Mouse (Mus musculus): ENCODE results near the gene Gm21973. TPM values are rescaled to one million over a fixed set of nuclear protein-coding genes. Genes with fewer than 3 reads are reported as not detected.

Gene Gm21973
- polyA plus RNA-seq, 1 experiment from 2014 or later, result not detected

DNA sequence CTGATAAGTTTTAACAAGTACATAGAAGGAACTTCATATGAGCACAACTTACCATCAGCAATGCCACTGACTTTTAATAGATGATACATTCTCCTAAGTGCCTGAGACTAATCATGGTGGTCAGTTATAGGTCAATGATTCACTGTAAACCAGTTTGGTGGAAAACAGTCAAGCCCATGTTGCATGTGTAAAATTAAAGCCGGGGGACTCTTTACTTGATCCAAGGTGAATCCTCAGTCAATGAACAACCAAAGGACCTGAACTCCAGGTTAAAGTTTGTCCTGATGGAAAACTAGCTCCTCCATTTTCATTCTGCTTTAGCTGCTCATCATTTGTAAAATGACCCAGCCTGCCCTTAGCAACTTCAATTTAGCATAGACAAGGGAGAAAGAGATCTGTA is 7.4 kb downstream of the Gm21973 start:
- 96% methylated on average over 1 of the region's 1 CpGs for WGBS
- no peak overlapping the region for H3K4me3 ChIP-seq

DNA sequence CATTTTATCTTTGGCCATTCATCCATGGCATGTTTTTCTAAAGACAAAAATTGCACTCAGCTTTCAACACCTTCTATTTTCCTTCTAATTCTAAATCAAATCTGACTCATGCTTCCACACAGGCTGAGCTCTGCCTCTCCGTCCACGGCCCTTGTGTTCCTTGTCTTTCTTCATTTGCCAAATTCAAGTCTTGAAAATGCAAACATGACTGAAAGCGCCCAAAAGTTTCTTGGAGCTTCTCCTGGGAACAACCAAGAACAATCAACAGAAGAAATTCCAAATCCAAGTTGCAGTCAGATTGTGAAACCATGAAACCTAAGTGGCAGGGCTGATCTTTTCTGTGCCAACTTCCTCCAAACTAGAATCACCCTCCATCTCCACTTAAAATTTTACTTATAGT is 13.4 kb downstream of the Gm21973 start:
- no peaks in the 10 kb centered on the region for H3K36me3 ChIP-seq
- H3K4me1 ChIP-seq, result no peaks in the 10 kb centered on the region
- H3K9me3 ChIP-seq, result no peaks in the 10 kb centered on the region
- WGBS, result 66% methylated on average over 3 of the region's 3 CpGs
- H3K27ac ChIP-seq, result no peak overlapping the region
- no peak for ATAC-seq (ENCODE audit: borderline replicate concordance, extremely low read depth, low FRiP score, low TSS enrichment)
- no peak overlapping the region for H3K4me3 ChIP-seq
- no peak overlapping the region for H3K9ac ChIP-seq
- no peaks in the 10 kb centered on the region for H3K27me3 ChIP-seq
- no peak overlapping the region for H3K4me2 ChIP-seq

More for the DNA sequence above, 7.4 kb downstream of the Gm21973 start:
- Histone ChIP-seq H3K27ac (no peak overlapping the region), H3K9me3 (no peaks in the 10 kb centered on the region), H3K4me2 (no peak overlapping the region), H3K36me3 (no peaks in the 10 kb centered on the region), H3K4me1 (no peaks in the 10 kb centered on the region), H3K9ac (no peak overlapping the region), H3K27me3 (no peaks in the 10 kb centered on the region)
- ATAC-seq (ENCODE audit: borderline replicate concordance, extremely low read depth, low FRiP score, low TSS enrichment), result no peak

- no peak for ATAC-seq (ENCODE audit: borderline replicate concordance, extremely low read depth, low FRiP score, low TSS enrichment)
- H3K4me3 ChIP-seq, result no peak overlapping the region
- no peaks in the 10 kb centered on the region for H3K27me3 ChIP-seq
- no peak overlapping the region for H3K9ac ChIP-seq
- no peak overlapping the region for H3K27ac ChIP-seq
- H3K36me3 ChIP-seq, result no peaks in the 10 kb centered on the region
- H3K4me1 ChIP-seq, result no peaks in the 10 kb centered on the region
- H3K4me2 ChIP-seq, result no peak overlapping the region
- H3K9me3 ChIP-seq, result no peaks in the 10 kb centered on the region
- 59% methylated on average over 6 of the region's 6 CpGs for WGBS
Observed at GRCm38 (mm10) chr15:10347044-10347443, 21.9 kb downstream of the Gm21973 start.

DNA sequence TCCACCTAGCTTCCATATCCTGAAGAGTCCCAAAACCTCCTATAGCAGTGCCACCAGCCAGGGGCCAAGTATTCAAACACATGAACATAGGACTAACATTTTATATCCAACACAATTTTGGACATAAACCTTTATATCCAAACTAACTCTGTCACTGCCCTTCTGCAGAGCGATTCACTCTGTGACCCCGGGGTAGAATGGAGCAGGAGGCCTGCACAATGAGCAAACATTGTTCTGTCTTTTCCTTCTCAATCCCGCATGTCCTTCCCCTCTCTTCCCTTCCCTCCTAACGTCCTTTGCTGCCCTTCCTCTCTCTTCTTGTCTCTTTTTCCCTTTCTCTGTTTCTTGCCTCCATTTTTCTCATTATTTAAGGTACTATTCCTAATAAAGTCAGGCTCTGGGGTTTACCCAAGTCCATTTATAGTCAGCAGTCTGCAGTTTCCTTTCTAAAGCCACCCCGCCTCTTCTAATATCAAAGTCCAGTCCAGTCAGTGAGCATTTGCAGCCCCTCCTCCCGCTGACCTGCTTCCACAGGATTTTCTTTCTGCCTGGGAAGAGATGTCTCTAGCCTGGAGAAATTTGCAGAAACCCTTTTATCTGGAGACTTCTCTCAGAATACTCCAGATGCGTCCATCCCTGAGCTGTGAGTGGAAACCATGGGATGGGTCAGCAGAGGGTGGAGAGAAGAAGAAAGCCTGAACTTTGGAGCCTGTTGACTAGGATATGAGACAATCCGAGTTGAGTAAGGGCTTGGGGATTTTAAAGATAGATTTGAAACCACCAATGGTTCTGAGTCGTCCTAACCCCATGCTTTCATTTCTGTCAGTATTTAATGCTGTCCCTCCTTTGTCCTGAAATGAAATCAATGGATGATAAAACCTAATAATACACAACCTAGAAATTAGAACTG is 33.1 kb downstream of the Gm21973 start, which contains the start of gene Agxt2:
Agxt2 (plus strand) TSS at position 494 of the 910 bp plus-strand sequence.
- Histone ChIP-seq H3K9me3 (no peaks in the 10 kb centered on the region), H3K4me2 (no peak within 1 kb of the TSS), H3K27me3 (no peaks in the 10 kb centered on the region), H3K27ac (no peak within 1 kb of the TSS), H3K4me3 (no peak within 1 kb of the TSS), H3K36me3 (no peaks in the 10 kb centered on the region), H3K9ac (no peak within 1 kb of the TSS), H3K4me1 (no peaks in the 10 kb centered on the region)
- 72% methylated on average over 9 of the region's 9 CpGs for WGBS
- ATAC-seq (ENCODE audit: borderline replicate concordance, extremely low read depth, low FRiP score, low TSS enrichment), result no peak

- Histone ChIP-seq H3K36me3 (no peaks in the 10 kb centered on the region), H3K9me3 (no peaks in the 10 kb centered on the region), H3K4me1 (no peaks in the 10 kb centered on the region), H3K4me2 (no peak overlapping the region), H3K27ac (no peak overlapping the region), H3K27me3 (no peaks in the 10 kb centered on the region), H3K9ac (no peak overlapping the region), H3K4me3 (no peak overlapping the region)
- WGBS, result 86% methylated on average over 2 of the region's 2 CpGs
- ATAC-seq (ENCODE audit: borderline replicate concordance, extremely low read depth, low FRiP score, low TSS enrichment), result no peak
Observed at GRCm38 (mm10) chr15:10366331-10366730, 41.2 kb downstream of the Gm21973 start.

DNA sequence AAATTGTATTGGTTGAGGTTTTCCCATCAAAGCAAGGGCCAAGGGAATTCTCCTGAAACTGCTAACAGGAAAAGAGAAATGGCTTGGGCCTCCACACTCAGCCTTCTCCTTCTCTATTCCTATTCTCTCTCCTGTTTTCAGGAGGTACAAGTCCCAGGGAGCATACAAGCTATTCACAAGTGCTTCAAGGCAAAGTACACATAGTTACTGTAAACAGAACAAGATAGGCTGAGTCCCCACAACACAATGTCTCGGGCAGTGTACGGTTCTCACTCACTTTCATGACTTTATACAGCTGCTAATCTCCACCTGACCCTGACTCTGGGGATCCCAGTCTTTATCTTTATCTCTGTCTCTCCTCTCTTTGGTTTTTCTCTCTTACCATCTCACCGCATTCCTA is 50.2 kb downstream of the Gm21973 start:
- 19% methylated on average over 3 of the region's 3 CpGs for WGBS
- Histone ChIP-seq H3K36me3 (no peaks in the 10 kb centered on the region), H3K4me1 (no peaks in the 10 kb centered on the region), H3K27ac (no peak overlapping the region), H3K9ac (no peak overlapping the region), H3K27me3 (no peaks in the 10 kb centered on the region), H3K4me3 (no peak overlapping the region), H3K4me2 (no peak overlapping the region), H3K9me3 (no peaks in the 10 kb centered on the region)
- ATAC-seq (ENCODE audit: borderline replicate concordance, extremely low read depth, low FRiP score, low TSS enrichment), result no peak

DNA sequence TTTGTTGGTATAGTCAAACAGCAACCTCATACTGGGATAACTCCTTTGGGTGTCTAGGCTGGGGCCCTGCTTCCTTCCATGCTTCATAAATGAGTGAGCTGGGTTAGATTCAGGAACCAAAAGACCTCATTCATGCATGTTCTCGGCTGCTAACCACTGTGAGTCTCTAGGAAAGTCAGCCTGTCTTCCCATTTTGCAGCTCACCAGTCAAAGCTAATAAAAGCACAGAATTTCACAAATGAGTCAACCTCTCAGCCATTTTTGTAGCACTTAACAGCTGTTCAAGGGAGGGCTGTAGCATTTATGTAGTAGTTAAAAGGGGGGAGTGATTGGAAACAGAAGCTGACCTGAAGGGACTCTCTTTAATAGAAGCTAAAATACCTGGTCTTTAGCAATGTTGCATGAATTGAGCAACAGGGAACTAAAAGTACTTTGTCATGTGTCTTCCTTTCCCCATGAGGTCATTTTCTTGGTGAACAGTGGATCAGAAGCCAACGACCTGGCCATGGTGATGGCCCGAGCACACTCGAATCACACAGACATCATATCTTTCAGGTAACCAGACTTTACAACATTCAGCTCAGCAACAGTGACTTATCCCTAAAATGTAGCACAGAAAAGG is 53.3 kb downstream of the Gm21973 start:
- ATAC-seq (ENCODE audit: borderline replicate concordance, extremely low read depth, low FRiP score, low TSS enrichment), result no peak
- no peaks in the 10 kb centered on the region for H3K27me3 ChIP-seq
- H3K36me3 ChIP-seq, result no peaks in the 10 kb centered on the region
- H3K4me2 ChIP-seq, result no peak overlapping the region
- WGBS, result 78% methylated on average over 4 of the region's 4 CpGs
- no peak overlapping the region for H3K4me3 ChIP-seq
- no peak overlapping the region for H3K27ac ChIP-seq
- H3K9ac ChIP-seq, result no peak overlapping the region
- H3K4me1 ChIP-seq, result no peaks in the 10 kb centered on the region
- H3K9me3 ChIP-seq, result no peaks in the 10 kb centered on the region

- Histone ChIP-seq H3K27ac (no peak overlapping the region), H3K27me3 (no peaks in the 10 kb centered on the region), H3K4me2 (no peak overlapping the region), H3K4me3 (no peak overlapping the region), H3K9ac (no peak overlapping the region), H3K9me3 (no peaks in the 10 kb centered on the region), H3K4me1 (no peaks in the 10 kb centered on the region), H3K36me3 (no peaks in the 10 kb centered on the region)
- WGBS, result 87% methylated on average over 3 of the region's 3 CpGs
- ATAC-seq (ENCODE audit: borderline replicate concordance, extremely low read depth, low FRiP score, low TSS enrichment), result no peak
Observed at GRCm38 (mm10) chr15:10379757-10380458, 54.7 kb downstream of the Gm21973 start.

DNA sequence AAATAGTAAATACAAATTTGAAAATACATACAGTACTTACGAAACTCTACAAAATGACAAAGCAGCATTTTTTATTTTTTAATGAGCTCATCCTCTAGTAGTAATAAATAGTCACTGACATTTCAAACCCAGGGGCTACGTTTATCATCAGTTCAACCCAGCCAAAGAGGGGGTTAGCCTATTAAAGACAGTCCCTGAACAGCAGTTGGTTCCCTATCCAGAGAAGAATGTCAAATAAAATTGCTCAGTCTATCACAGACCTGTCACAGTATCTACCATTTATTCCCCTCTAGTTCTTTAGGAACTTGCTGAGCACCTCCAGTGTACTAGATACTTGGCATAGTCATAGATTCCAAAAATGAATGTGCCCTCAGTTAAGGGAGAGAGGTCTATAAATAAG is 62.1 kb downstream of the Gm21973 start:
- no peaks in the 10 kb centered on the region for H3K36me3 ChIP-seq
- H3K9me3 ChIP-seq, result no peaks in the 10 kb centered on the region
- no peak overlapping the region for H3K9ac ChIP-seq
- no peak overlapping the region for H3K27ac ChIP-seq
- H3K4me1 ChIP-seq, result no peaks in the 10 kb centered on the region
- no peak overlapping the region for H3K4me2 ChIP-seq
- no peak overlapping the region for H3K4me3 ChIP-seq
- no peak for ATAC-seq (ENCODE audit: borderline replicate concordance, extremely low read depth, low FRiP score, low TSS enrichment)
- 74% methylated on average over 2 of the region's 2 CpGs for WGBS
- H3K27me3 ChIP-seq, result no peaks in the 10 kb centered on the region

- no peak overlapping the region for H3K9ac ChIP-seq
- peak; percentile 64; the same call in 1 of the 2 replicates for ATAC-seq (ENCODE audit: borderline replicate concordance, extremely low read depth, low FRiP score, low TSS enrichment)
- no peaks in the 10 kb centered on the region for H3K27me3 ChIP-seq
- H3K4me1 ChIP-seq, result no peaks in the 10 kb centered on the region; the same call in 1 of the 2 replicates
- H3K9me3 ChIP-seq, result no peaks in the 10 kb centered on the region
- H3K4me3 ChIP-seq, result no peak overlapping the region
- H3K4me2 ChIP-seq, result no peak overlapping the region
- no peak overlapping the region; the same call in 1 of the 2 replicates for H3K27ac ChIP-seq
- H3K36me3 ChIP-seq, result no peaks in the 10 kb centered on the region
- 37% methylated on average over 2 of the region's 2 CpGs for WGBS
Observed at GRCm38 (mm10) chr15:10399795-10400194, 74.6 kb downstream of the Gm21973 start.

GRCm38 (mm10) chr15:10400415-10400814 is 75.2 kb downstream of the Gm21973 start:
- H3K4me1 ChIP-seq, result no peaks in the 10 kb centered on the region; the same call in 1 of the 2 replicates
- WGBS, result 65% methylated on average over 3 of the region's 3 CpGs
- H3K27me3 ChIP-seq, result no peaks in the 10 kb centered on the region
- H3K4me2 ChIP-seq, result no peak overlapping the region
- no peak for ATAC-seq (ENCODE audit: borderline replicate concordance, extremely low read depth, low FRiP score, low TSS enrichment)
- no peak overlapping the region for H3K9ac ChIP-seq
- H3K4me3 ChIP-seq, result no peak overlapping the region
- H3K27ac ChIP-seq, result no peak overlapping the region; the same call in 1 of the 2 replicates
- no peaks in the 10 kb centered on the region for H3K9me3 ChIP-seq
- no peaks in the 10 kb centered on the region for H3K36me3 ChIP-seq

- no peaks in the 10 kb centered on the region for H3K36me3 ChIP-seq
- H3K27ac ChIP-seq, result no peak overlapping the region
- H3K9me3 ChIP-seq, result no peaks in the 10 kb centered on the region
- no peaks in the 10 kb centered on the region for H3K4me1 ChIP-seq
- no peak overlapping the region for H3K9ac ChIP-seq
- H3K4me3 ChIP-seq, result no peak overlapping the region
- ATAC-seq (ENCODE audit: borderline replicate concordance, extremely low read depth, low FRiP score, low TSS enrichment), result no peak
- H3K27me3 ChIP-seq, result no peaks in the 10 kb centered on the region
- 84% methylated on average over 3 of the region's 3 CpGs for WGBS
- no peak overlapping the region for H3K4me2 ChIP-seq
Observed at GRCm38 (mm10) chr15:10409842-10410241, 84.7 kb downstream of the Gm21973 start.

Data from lung, embryonic 15.5 days (tissue).